Comparison of ENCODE assay signal across 8 mouse cellular contexts in the genomic region with DNA sequence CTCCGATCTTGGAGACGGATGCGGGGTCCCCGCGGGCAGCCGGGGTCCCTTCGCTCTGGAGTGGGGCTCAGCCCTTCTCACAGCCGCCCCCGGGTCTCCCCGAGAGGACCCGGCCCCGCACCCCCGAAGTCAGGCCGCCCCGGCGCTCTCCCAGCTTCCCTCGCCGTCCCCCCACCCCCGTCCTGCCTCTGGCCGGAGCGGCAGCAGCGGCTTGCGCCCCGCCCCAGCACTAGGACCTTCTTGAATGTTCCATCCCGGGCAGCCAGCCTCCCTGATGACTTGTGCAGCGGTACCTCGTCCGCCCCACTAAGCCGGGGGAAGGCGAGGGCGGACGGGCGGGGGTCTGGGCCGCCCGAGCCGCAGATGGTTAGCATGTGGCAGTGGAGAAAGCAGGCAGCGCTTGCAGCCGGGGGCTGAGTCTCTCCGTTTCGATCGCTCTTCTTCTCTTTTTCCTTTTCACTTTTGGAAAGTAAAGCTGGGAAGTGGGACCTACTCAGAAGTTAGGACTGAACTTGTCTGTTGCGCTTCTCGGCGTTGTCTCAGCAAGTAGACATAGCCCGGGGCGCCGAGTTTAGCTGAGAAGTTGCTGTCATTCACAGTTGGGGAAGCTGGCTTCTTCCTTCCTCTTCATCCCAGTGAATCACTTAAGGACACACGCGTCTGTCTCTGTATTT. TPM values are rescaled to one million over a fixed set of nuclear protein-coding genes. Genes with fewer than 3 reads are reported as not detected.
DNase-seq lines count a peak whose midpoint lies in the region; ATAC-seq and TF ChIP-seq lines count a peak whose summit lies in the region.

No protein-coding gene starts in this region.

- ATAC-seq in embryonic facial prominence, embryonic 12.5 days (ENCODE audit: insufficient number of reproducible peaks, insufficient read depth, low FRiP score, low TSS enrichment): peak; percentile 74
- ATAC-seq in heart, postnatal 0 days (ENCODE audit: insufficient read depth, low read depth): peak; percentile 70
- peak; percentile 60 for ATAC-seq in megakaryocyte-erythroid progenitor cell, adult 5-6 weeks (replicated peaks; ENCODE audit: low FRiP score, low TSS enrichment, poor library complexity, severe bottlenecking)

- no peaks in the 10 kb centered on the region for H3K36me3 ChIP-seq in embryonic facial prominence, embryonic 12.5 days
- no peaks in the 10 kb centered on the region for H3K36me3 ChIP-seq in heart, postnatal 0 days (replicated peaks; ENCODE audit: control insufficient read depth, insufficient read depth, low read length)

- H3K4me1 ChIP-seq in embryonic facial prominence, embryonic 12.5 days: peaks cover 15% of the 10 kb centered on the region
- peaks cover 17% of the 10 kb centered on the region for H3K4me1 ChIP-seq in heart, postnatal 0 days (ENCODE audit: control insufficient read depth, insufficient read depth)

- peak overlapping the region; percentile 69 for H3K4me3 ChIP-seq in embryonic facial prominence, embryonic 12.5 days
- H3K4me3 ChIP-seq in heart, postnatal 0 days (ENCODE audit: low read depth, low read length): peak overlapping the region; percentile 90

- intact Hi-C loops in heart, postnatal 14 days (cut with DNase I): no loop called here
- intact Hi-C loops in left cerebral cortex, postnatal 25 days (cut with DNase I): loop anchor here (5.0 kb wide), 1 partner anchor 379 kb away; a partner anchor contains a TSS

- H3K27me3 ChIP-seq in embryonic facial prominence, embryonic 12.5 days: no peaks in the 10 kb centered on the region
- no peaks in the 10 kb centered on the region for H3K27me3 ChIP-seq in heart, postnatal 0 days (ENCODE audit: control insufficient read depth, insufficient read depth, low read length)

- no peak for TF ChIP-seq CTCF in heart, postnatal 0 days (IDR thresholded peaks at IDR 0.05; ENCODE audit: low read depth)

- no peak for TF ChIP-seq EP300 in heart, postnatal 0 days (IDR thresholded peaks at IDR 0.05; ENCODE audit: low read depth)

- peak overlapping the region; percentile 78 for H3K4me2 ChIP-seq in embryonic facial prominence, embryonic 12.5 days (replicated peaks)
- peak overlapping the region; percentile 76 for H3K4me2 ChIP-seq in heart, postnatal 0 days (ENCODE audit: low read depth, low read length)

- DNase-seq in heart, adult 18-20 months: peak; percentile 90 to 91
- no peak for DNase-seq in heart, postnatal 14 days
- DNase-seq in MN1 (ENCODE audit: low spot score): peak; percentile 82
- DNase-seq in heart, postnatal 0 days (ENCODE audit: low spot score): peak; percentile 55
- peak; percentile 59 to 60 for DNase-seq in left cerebral cortex, postnatal 25 days (ENCODE audit: low spot score in 2 of 2)
- DNase-seq in yolk sac, embryonic 10.5 days (ENCODE audit: low spot score): peak; percentile 85

- H3K27ac ChIP-seq in embryonic facial prominence, embryonic 12.5 days: peak overlapping the region; percentile 98
- H3K27ac ChIP-seq in heart, postnatal 0 days (ENCODE audit: low read depth): peak overlapping the region; percentile 96

- H3K9me3 ChIP-seq in embryonic facial prominence, embryonic 12.5 days: no peaks in the 10 kb centered on the region
- H3K9me3 ChIP-seq in heart, postnatal 0 days (replicated peaks; ENCODE audit: control insufficient read depth, low read length): no peaks in the 10 kb centered on the region

- 1% methylated on average over 48 of the region's 49 CpGs for WGBS in embryonic facial prominence, embryonic 12.5 days
- 1% methylated on average over 48 of the region's 49 CpGs for WGBS in heart, postnatal 0 days

- peak overlapping the region; percentile 97 for H3K9ac ChIP-seq in embryonic facial prominence, embryonic 12.5 days
- H3K9ac ChIP-seq in heart, postnatal 0 days (replicated peaks; ENCODE audit: low read depth, low read length): peak overlapping the region; percentile 80

RNA-seq across cellular contexts. Expression of a gene that starts 0.5 kb away (rescaled TPM):
- 10 to 100 TPM; 49.0 to 79.8 TPM for total RNA-seq in heart, adult 18-20 months (2021)
- 10 to 100 TPM; 24.5 to 34.7 TPM for total RNA-seq in heart, postnatal 14 days (2021)
- polyA plus RNA-seq in embryonic facial prominence, embryonic 12.5 days (2016; fragmentation: Nextera tagmentation; extraction: Ambion mirVana): 61.2 and 62.5 TPM in 2 replicates
- total RNA-seq in heart, postnatal 0 days (2014; rRNA removed; ENCODE audit: low replicate concordance): 26.0 and 28.4 TPM in 2 replicates
- polyA plus RNA-seq in heart, postnatal 0 days (2015; fragmentation: Nextera tagmentation; extraction: Ambion mirVana): 13.8 and 18.7 TPM in 2 replicates
- total RNA-seq in left cerebral cortex, postnatal 25 days (2021): 10 to 100 TPM; 43.4 to 48.1 TPM
- total RNA-seq in megakaryocyte-erythroid progenitor cell, adult 5-6 weeks (2014; fragmentation: Nextera tagmentation): 4.2 and 8.6 TPM in 2 replicates
- total RNA-seq in megakaryocyte-erythroid progenitor cell, adult 5-6 weeks (2017): 13.4 and 15.8 TPM in 2 replicates

Comparison
In these comparisons a context has a peak if more than half of its experiments do, and no peak if none do; other contexts are left out.
1. DNase-seq: peak in heart, adult 18-20 months (2 of 2), MN1 (single experiment), heart, postnatal 0 days (single experiment), left cerebral cortex, postnatal 25 days (2 of 2) and yolk sac, embryonic 10.5 days (single experiment); none in heart, postnatal 14 days (0 of 2).
2. Peak in every context shown above with its lines, with median percentiles within 50 percentile points of each other: ATAC-seq.